Mouse (Mus musculus): ENCODE data around the gene Crtc1. TPM values are rescaled to one million over a fixed set of nuclear protein-coding genes. Genes with fewer than 3 reads are reported as not detected.

Crtc1 gene
- total RNA-seq, 1 experiment: 4.9 TPM

GRCm38 (mm10) chr8:70409455-70409871, 29.9 kb downstream of the Crtc1 start:
- no peak for DNase-seq (ENCODE audit: low read depth, low spot score)
- Histone ChIP-seq H3K9ac (ENCODE audit: insufficient read depth, low read depth, low read length, poor library complexity, severe bottlenecking) (no peak overlapping the region), H3K27ac (ENCODE audit: insufficient read depth, low read depth, low read length, poor library complexity, severe bottlenecking) (no peak overlapping the region), H3K4me1 (ENCODE audit: control insufficient read depth in 2 of 2, insufficient read depth in 2 of 2, low read length in 2 of 2, poor library complexity in 1 of 2) (peaks cover 0 to 4% of the 10 kb centered on the region in 2 experiments; a peak in 1 of 4 replicates), H3K4me3 (ENCODE audit: insufficient read depth in 1 of 2, low read depth in 1 of 2, low read length in 2 of 2, poor library complexity in 1 of 2, severe bottlenecking in 1 of 2) (no peak overlapping the region), H3K36me3 (ENCODE audit: control insufficient read depth, insufficient read depth, low read length, poor library complexity, severe bottlenecking) (no peaks in the 10 kb centered on the region), H3K9me3 (ENCODE audit: control insufficient read depth, insufficient read depth, low read depth, low read length) (no peaks in the 10 kb centered on the region)
- in situ Hi-C loops (cut with MboI; ENCODE audit: low sequenced_read_pairs in 2 of 2, unreplicated experiment in 2 of 2): no loop called here
- no peak for TF ChIP-seq ZC3H11A (IDR thresholded peaks at IDR 0.05; ENCODE audit: borderline replicate concordance, low read depth, low read length)
- TF ChIP-seq HCFC1 (IDR thresholded peaks at IDR 0.05; ENCODE audit: borderline replicate concordance, insufficient read depth, low read length): no peak
- no peak for TF ChIP-seq CHD2 (IDR thresholded peaks at IDR 0.05; ENCODE audit: low read depth, low read length)
- TF ChIP-seq MAFK (IDR thresholded peaks at IDR 0.05; ENCODE audit: insufficient read depth, low read depth, low read length): no peak
- no peak for TF ChIP-seq ZNF384 (IDR thresholded peaks at IDR 0.05; ENCODE audit: low read depth, low read length)

GRCm38 (mm10) chr8:70409019-70409418, 30.4 kb downstream of the Crtc1 start:
- H3K36me3 ChIP-seq (ENCODE audit: control insufficient read depth, insufficient read depth, low read length, poor library complexity, severe bottlenecking): no peaks in the 10 kb centered on the region
- no peak overlapping the region for H3K27ac ChIP-seq (ENCODE audit: insufficient read depth, low read depth, low read length, poor library complexity, severe bottlenecking)
- no peak for DNase-seq (ENCODE audit: low read depth, low spot score)
- in situ Hi-C loops (cut with MboI; ENCODE audit: low sequenced_read_pairs in 2 of 2, unreplicated experiment in 2 of 2): no loop called here
- H3K9ac ChIP-seq (ENCODE audit: insufficient read depth, low read depth, low read length, poor library complexity, severe bottlenecking): no peak overlapping the region
- H3K9me3 ChIP-seq (ENCODE audit: control insufficient read depth, insufficient read depth, low read depth, low read length): no peaks in the 10 kb centered on the region
- H3K4me1 ChIP-seq (ENCODE audit: control insufficient read depth in 2 of 2, insufficient read depth in 2 of 2, low read length in 2 of 2, poor library complexity in 1 of 2): peaks cover 0 to 4% of the 10 kb centered on the region in 2 experiments; a peak in 1 of 4 replicates
- TF ChIP-seq HCFC1 (IDR thresholded peaks at IDR 0.05; ENCODE audit: borderline replicate concordance, insufficient read depth, low read length): no peak
- no peak for TF ChIP-seq ZC3H11A (IDR thresholded peaks at IDR 0.05; ENCODE audit: borderline replicate concordance, low read depth, low read length)
- no peak for TF ChIP-seq ZNF384 (IDR thresholded peaks at IDR 0.05; ENCODE audit: low read depth, low read length)
- no peak overlapping the region for H3K4me3 ChIP-seq (ENCODE audit: insufficient read depth in 1 of 2, low read depth in 1 of 2, low read length in 2 of 2, poor library complexity in 1 of 2, severe bottlenecking in 1 of 2)

- no peak for TF ChIP-seq MAFK (IDR thresholded peaks at IDR 0.05; ENCODE audit: insufficient read depth, low read depth, low read length)
- TF ChIP-seq ZNF384 (IDR thresholded peaks at IDR 0.05; ENCODE audit: low read depth, low read length): no peak
- no peak for TF ChIP-seq ZC3H11A (IDR thresholded peaks at IDR 0.05; ENCODE audit: borderline replicate concordance, low read depth, low read length)
- TF ChIP-seq CHD2 (IDR thresholded peaks at IDR 0.05; ENCODE audit: low read depth, low read length): no peak
- no peak for TF ChIP-seq HCFC1 (IDR thresholded peaks at IDR 0.05; ENCODE audit: borderline replicate concordance, insufficient read depth, low read length)
- H3K9ac ChIP-seq (ENCODE audit: insufficient read depth, low read depth, low read length, poor library complexity, severe bottlenecking): no peak overlapping the region
- in situ Hi-C loops (cut with MboI; ENCODE audit: low sequenced_read_pairs in 2 of 2, unreplicated experiment in 2 of 2): no loop called here
- H3K4me3 ChIP-seq (ENCODE audit: insufficient read depth in 1 of 2, low read depth in 1 of 2, low read length in 2 of 2, poor library complexity in 1 of 2, severe bottlenecking in 1 of 2): no peak overlapping the region
- DNase-seq (ENCODE audit: low read depth, low spot score): no peak
- H3K9me3 ChIP-seq (ENCODE audit: control insufficient read depth, insufficient read depth, low read depth, low read length): no peaks in the 10 kb centered on the region
- no peaks in the 10 kb centered on the region for H3K36me3 ChIP-seq (ENCODE audit: control insufficient read depth, insufficient read depth, low read length, poor library complexity, severe bottlenecking)
- H3K4me1 ChIP-seq (ENCODE audit: control insufficient read depth in 2 of 2, insufficient read depth in 2 of 2, low read length in 2 of 2, poor library complexity in 1 of 2): peaks cover 0 to 4% of the 10 kb centered on the region in 2 experiments; a peak in 1 of 4 replicates
- H3K27ac ChIP-seq (ENCODE audit: insufficient read depth, low read depth, low read length, poor library complexity, severe bottlenecking): no peak overlapping the region
Measured at GRCm38 (mm10) chr8:70408301-70408700, 31.1 kb downstream of the Crtc1 start.

GRCm38 (mm10) chr8:70406427-70407069, 32.8 kb downstream of the Crtc1 start:
- TF ChIP-seq MAFK (IDR thresholded peaks at IDR 0.05; ENCODE audit: insufficient read depth, low read depth, low read length) (no peak), HCFC1 (IDR thresholded peaks at IDR 0.05; ENCODE audit: borderline replicate concordance, insufficient read depth, low read length) (no peak), ZC3H11A (IDR thresholded peaks at IDR 0.05; ENCODE audit: borderline replicate concordance, low read depth, low read length) (no peak), ZNF384 (IDR thresholded peaks at IDR 0.05; ENCODE audit: low read depth, low read length) (no peak), CHD2 (IDR thresholded peaks at IDR 0.05; ENCODE audit: low read depth, low read length) (no peak)
- no peak overlapping the region for H3K4me3 ChIP-seq (ENCODE audit: insufficient read depth in 1 of 2, low read depth in 1 of 2, low read length in 2 of 2, poor library complexity in 1 of 2, severe bottlenecking in 1 of 2)
- in situ Hi-C loops (cut with MboI; ENCODE audit: low sequenced_read_pairs in 2 of 2, unreplicated experiment in 2 of 2): no loop called here
- peaks cover 0 to 4% of the 10 kb centered on the region in 2 experiments; a peak in 1 of 4 replicates for H3K4me1 ChIP-seq (ENCODE audit: control insufficient read depth in 2 of 2, insufficient read depth in 2 of 2, low read length in 2 of 2, poor library complexity in 1 of 2)
- no peaks in the 10 kb centered on the region for H3K9me3 ChIP-seq (ENCODE audit: control insufficient read depth, insufficient read depth, low read depth, low read length)
- no peak for DNase-seq (ENCODE audit: low read depth, low spot score)
- peak overlapping the region; percentile 14; the same call in 1 of the 2 replicates for H3K9ac ChIP-seq (ENCODE audit: insufficient read depth, low read depth, low read length, poor library complexity, severe bottlenecking)
- no peaks in the 10 kb centered on the region for H3K36me3 ChIP-seq (ENCODE audit: control insufficient read depth, insufficient read depth, low read length, poor library complexity, severe bottlenecking)
- no peak overlapping the region for H3K27ac ChIP-seq (ENCODE audit: insufficient read depth, low read depth, low read length, poor library complexity, severe bottlenecking)
